Mouse (Mus musculus) neural tube, embryonic 15.5 days (tissue): Measurements from ENCODE around the gene Sstr2. TPM values are rescaled to one million over a fixed set of nuclear protein-coding genes. Genes with fewer than 3 reads are reported as not detected.
"Not testable (repeated sequence)": the region's sequence is repeated elsewhere in the genome, so short reads cannot be mapped to it uniquely, and the experiment has no call there.

ENCODE experiments used
- ATAC-seq: fragments of 200-750 bp; cut with Nextera tagmentation; 2 replicates; pipeline ENCODE4 v1.8.0; 2017; ENCODE audit warnings: mild to moderate bottlenecking, moderate TSS enrichment, moderate library complexity; ENCODE audit not compliant: low FRiP score
- H3K27ac ChIP-seq: fragments of 300-500 bp; sonication (generic); replicated peaks from 2 replicates; pipeline ENCODE4 v1.5.1; 2015; ENCODE audit warnings: mild to moderate bottlenecking, inconsistent platforms
- H3K27me3 ChIP-seq: fragments of 300-500 bp; sonication (generic); replicated peaks from 2 replicates; pipeline ENCODE4 v1.6.1; 2015; ENCODE audit warnings: inconsistent platforms
- H3K36me3 ChIP-seq: fragments of 300-500 bp; sonication (generic); 2 replicates; pipeline ENCODE4 v1.6.1; 2015; ENCODE audit warnings: inconsistent platforms
- H3K4me1 ChIP-seq: fragments of 300-500 bp; sonication (generic); 2 replicates; pipeline ENCODE4 v1.6.1; 2015; ENCODE audit warnings: inconsistent platforms
- H3K4me2 ChIP-seq: fragments of 300-500 bp; sonication (generic); 2 replicates; pipeline ENCODE4 v1.6.1; 2015; ENCODE audit warnings: inconsistent platforms, mild to moderate bottlenecking, moderate library complexity
- H3K4me3 ChIP-seq: fragments of 300-500 bp; sonication (generic); replicated peaks from 2 replicates; pipeline ENCODE4 v1.5.1; 2015; ENCODE audit warnings: mild to moderate bottlenecking, inconsistent platforms
- H3K9ac ChIP-seq: fragments of 300-500 bp; sonication (generic); replicated peaks from 2 replicates; pipeline ENCODE4 v1.6.1; 2015; ENCODE audit warnings: mild to moderate bottlenecking, inconsistent platforms
- H3K9me3 ChIP-seq: fragments of 300-500 bp; sonication (generic); replicated peaks from 2 replicates; pipeline ENCODE4 v1.6.1; 2016; ENCODE audit warnings: inconsistent platforms
- WGBS: fragments of 180-500 bp; shearing (Covaris S2); methylation state at CpG from one replicate; pipeline ENCODE4 v1.1.7; 2015; ENCODE audit warnings: mixed read lengths; 5-methylcytosine and 5-hydroxymethylcytosine counted together
- polyA plus RNA-seq: library from polyadenylated mRNA; unstranded; fragments of >200 nt; fragmentation: Nextera tagmentation; extraction: Ambion mirVana; gene quantifications from 2 replicates; pipeline ENCODE4 v1.2.1, GENCODE M21; 2015

Gene Sstr2
- polyA plus RNA-seq, 1 experiment from 2014 or later: 11.6 TPM

GRCm38 (mm10) chr11:113660213-113660612 lies 41.1 kb downstream of the Sstr2 start:
- WGBS: over 99% methylated on average over 3 of the region's 3 CpGs
- H3K4me3 ChIP-seq, H3K9me3 ChIP-seq: not testable (repeated sequence)

GRCm38 (mm10) chr11:113660940-113661339 lies 41.8 kb downstream of the Sstr2 start:
- H3K4me1 ChIP-seq: peaks cover 8% of the 10 kb centered on the region; the same call in 1 of the 2 replicates
- no peaks in the 10 kb centered on the region for H3K27me3 ChIP-seq
- no peak overlapping the region for H3K27ac ChIP-seq
- no peak overlapping the region for H3K4me3 ChIP-seq
- H3K9me3 ChIP-seq: no peaks in the 10 kb centered on the region
- WGBS: 80% methylated on average over 11 of the region's 11 CpGs
- ATAC-seq: no peak
- peaks cover 84% of the 10 kb centered on the region for H3K36me3 ChIP-seq
- no peak overlapping the region for H3K9ac ChIP-seq
- H3K4me2 ChIP-seq: no peak overlapping the region

More at GRCm38 (mm10) chr11:113660213-113660612, 41.1 kb downstream of the Sstr2 start:
- H3K27ac ChIP-seq, H3K27me3 ChIP-seq, H3K4me2 ChIP-seq, H3K4me1 ChIP-seq, H3K9ac ChIP-seq, ATAC-seq: not testable (repeated sequence)
- peaks cover 91% of the 10 kb centered on the region for H3K36me3 ChIP-seq

GRCm38 (mm10) chr11:113661835-113662351 lies 42.8 kb downstream of the Sstr2 start:
- no peaks in the 10 kb centered on the region for H3K9me3 ChIP-seq
- H3K27me3 ChIP-seq: no peaks in the 10 kb centered on the region
- no peak overlapping the region for H3K27ac ChIP-seq
- no peak overlapping the region for H3K4me3 ChIP-seq
- peaks cover 4% of the 10 kb centered on the region for H3K4me1 ChIP-seq
- WGBS: 94% methylated on average over 18 of the region's 18 CpGs
- H3K9ac ChIP-seq: no peak overlapping the region
- ATAC-seq: no peak
- H3K4me2 ChIP-seq: no peak overlapping the region
- peaks cover 74% of the 10 kb centered on the region for H3K36me3 ChIP-seq

GRCm38 (mm10) chr11:113664279-113664678 lies 45.1 kb downstream of the Sstr2 start:
- Histone ChIP-seq H3K9me3 (no peaks in the 10 kb centered on the region), H3K36me3 (peaks cover 58% of the 10 kb centered on the region), H3K27ac (no peak overlapping the region), H3K4me1 (peaks cover 19% of the 10 kb centered on the region), H3K4me2 (no peak overlapping the region), H3K9ac (no peak overlapping the region), H3K27me3 (no peaks in the 10 kb centered on the region), H3K4me3 (no peak overlapping the region)
- WGBS: 73% methylated on average over 2 of the region's 2 CpGs
- ATAC-seq: no peak

GRCm38 (mm10) chr11:113666205-113666604 lies 47.1 kb downstream of the Sstr2 start:
- no peak overlapping the region for H3K4me3 ChIP-seq
- H3K36me3 ChIP-seq: peaks cover 44% of the 10 kb centered on the region
- no peak overlapping the region for H3K4me2 ChIP-seq
- no peak for ATAC-seq
- H3K27ac ChIP-seq: no peak overlapping the region
- H3K9ac ChIP-seq: no peak overlapping the region
- H3K9me3 ChIP-seq: no peaks in the 10 kb centered on the region
- 79% methylated on average over 6 of the region's 6 CpGs for WGBS
- H3K4me1 ChIP-seq: peaks cover 19% of the 10 kb centered on the region
- no peaks in the 10 kb centered on the region for H3K27me3 ChIP-seq

GRCm38 (mm10) chr11:113666648-113667047 lies 47.5 kb downstream of the Sstr2 start:
- H3K9ac ChIP-seq: no peak overlapping the region
- ATAC-seq: no peak

GRCm38 (mm10) chr11:113667122-113667521 lies 48.0 kb downstream of the Sstr2 start:
- WGBS: 47% methylated on average over 2 of the region's 2 CpGs
- no peak overlapping the region for H3K4me2 ChIP-seq
- H3K36me3 ChIP-seq: peaks cover 43% of the 10 kb centered on the region
- H3K4me1 ChIP-seq: peaks cover 19% of the 10 kb centered on the region
- no peak overlapping the region for H3K9ac ChIP-seq
- H3K27ac ChIP-seq: 0 out of 2 replicates have a peak overlapping the region, but pooled peaks have one; percentile 20
- H3K9me3 ChIP-seq: no peaks in the 10 kb centered on the region
- no peak overlapping the region for H3K4me3 ChIP-seq
- ATAC-seq: no peak
- H3K27me3 ChIP-seq: no peaks in the 10 kb centered on the region

More at GRCm38 (mm10) chr11:113666648-113667047, 47.5 kb downstream of the Sstr2 start:
- peaks cover 44% of the 10 kb centered on the region for H3K36me3 ChIP-seq
- H3K27ac ChIP-seq: no peak overlapping the region
- H3K4me1 ChIP-seq: peaks cover 19% of the 10 kb centered on the region
- 60% methylated on average over 10 of the region's 10 CpGs for WGBS
- no peaks in the 10 kb centered on the region for H3K27me3 ChIP-seq
- H3K4me2 ChIP-seq: no peak overlapping the region
- no peaks in the 10 kb centered on the region for H3K9me3 ChIP-seq
- H3K4me3 ChIP-seq: no peak overlapping the region

GRCm38 (mm10) chr11:113667704-113668103 lies 48.6 kb downstream of the Sstr2 start:
- Histone ChIP-seq H3K36me3 (peaks cover 38% of the 10 kb centered on the region), H3K9me3 (no peaks in the 10 kb centered on the region), H3K9ac (no peak overlapping the region), H3K4me3 (no peak overlapping the region), H3K27me3 (no peaks in the 10 kb centered on the region), H3K4me1 (peaks cover 19% of the 10 kb centered on the region), H3K27ac (no peak overlapping the region), H3K4me2 (no peak overlapping the region)
- no peak for ATAC-seq
- 84% methylated on average over 4 of the region's 4 CpGs for WGBS

- Histone ChIP-seq H3K4me3 (no peak overlapping the region), H3K36me3 (peaks cover 37% of the 10 kb centered on the region), H3K9me3 (no peaks in the 10 kb centered on the region), H3K27me3 (no peaks in the 10 kb centered on the region), H3K4me1 (peaks cover 19% of the 10 kb centered on the region), H3K9ac (no peak overlapping the region), H3K27ac (no peak overlapping the region), H3K4me2 (no peak overlapping the region)
- 88% methylated on average over 5 of the region's 5 CpGs for WGBS
- no peak for ATAC-seq
These were observed 49.7 kb downstream of the Sstr2 start for GRCm38 (mm10) chr11:113668857-113669256.

- peaks cover 32% of the 10 kb centered on the region for H3K36me3 ChIP-seq
- 77% methylated on average over 4 of the region's 4 CpGs for WGBS
These were observed 50.6 kb downstream of the Sstr2 start for GRCm38 (mm10) chr11:113669711-113670110.

GRCm38 (mm10) chr11:113673614-113674013 lies 54.5 kb downstream of the Sstr2 start:
- no peak overlapping the region for H3K27ac ChIP-seq
- H3K4me3 ChIP-seq: no peak overlapping the region
- H3K27me3 ChIP-seq: no peaks in the 10 kb centered on the region
- ATAC-seq: no peak
- 96% methylated on average over 4 of the region's 4 CpGs for WGBS
- no peaks in the 10 kb centered on the region for H3K9me3 ChIP-seq
- H3K4me2 ChIP-seq: no peak overlapping the region
- H3K4me1 ChIP-seq: peaks cover 14% of the 10 kb centered on the region
- peaks cover 44% of the 10 kb centered on the region for H3K36me3 ChIP-seq
- H3K9ac ChIP-seq: no peak overlapping the region

More at GRCm38 (mm10) chr11:113669711-113670110, 50.6 kb downstream of the Sstr2 start:
- Histone ChIP-seq H3K27me3 (no peaks in the 10 kb centered on the region), H3K9me3 (no peaks in the 10 kb centered on the region), H3K9ac (no peak overlapping the region), H3K27ac (no peak overlapping the region), H3K4me3 (no peak overlapping the region), H3K4me1 (peaks cover 19% of the 10 kb centered on the region), H3K4me2 (no peak overlapping the region)
- no peak for ATAC-seq

- Histone ChIP-seq H3K9ac (no peak overlapping the region), H3K27me3 (no peaks in the 10 kb centered on the region), H3K36me3 (peaks cover 41% of the 10 kb centered on the region), H3K9me3 (no peaks in the 10 kb centered on the region), H3K4me1 (peaks cover 15% of the 10 kb centered on the region; the same call in 1 of the 2 replicates), H3K27ac (no peak overlapping the region), H3K4me2 (no peak overlapping the region), H3K4me3 (no peak overlapping the region)
- no peak for ATAC-seq
- WGBS: 83% methylated on average over 5 of the region's 5 CpGs
These were observed 55.5 kb downstream of the Sstr2 start for GRCm38 (mm10) chr11:113674595-113674994.
